Mouse (Mus musculus) liver, embryonic 14.5 days (tissue): ENCODE measurements at regions not wholly inside any gene's neighbourhood (a gene's known extent, or its start where the extent isn't known, plus 50 kb on each side); places are given as distances from the start of the nearest gene placed in this dataset.

Source experiments
- ATAC-seq: fragments of 200-750 bp; cut with Nextera tagmentation; 2 replicates; pipeline ENCODE4 v1.8.0; 2017; ENCODE audit warnings: moderate number of reproducible peaks, mild to moderate bottlenecking, moderate library complexity; ENCODE audit not compliant: insufficient read depth
- DNase-seq, 3 experiments: peaks; one replicate each; pipeline ENCODE4 v3.0.0-alpha.2; 2012 to 2013; ENCODE audit warnings: low read depth in 3 of 3, low spot score in 3 of 3
- H3K27ac ChIP-seq: fragments of 300-500 bp; sonication (generic); 2 replicates; pipeline ENCODE4 v1.5.1; 2014; ENCODE audit warnings: moderate library complexity, mild to moderate bottlenecking, control low read depth, inconsistent platforms
- H3K27me3 ChIP-seq: fragments of 300-500 bp; sonication (generic); 2 replicates; pipeline ENCODE4 v1.6.1; 2014; ENCODE audit warnings: mild to moderate bottlenecking, low read length, moderate library complexity; ENCODE audit not compliant: control insufficient read depth, insufficient read depth
- H3K36me3 ChIP-seq: fragments of 300-500 bp; sonication (generic); replicated peaks from 2 replicates; pipeline ENCODE4 v1.6.1; 2014; ENCODE audit warnings: low read depth; ENCODE audit not compliant: control insufficient read depth, insufficient read depth
- H3K4me1 ChIP-seq, 2 experiments: fragments of 200-500 bp in 1 of 2; fragments of 300-500 bp in 1 of 2; sonication (generic) in 1 of 2; replicated peaks; 2 replicates each; pipeline ENCODE4 v1.6.1; 2012 to 2014; ENCODE audit warnings: antibody characterized with exemption in 1 of 2, inconsistent platforms in 1 of 2, low read length in 1 of 2; ENCODE audit not compliant: control insufficient read depth in 2 of 2, insufficient read depth in 2 of 2
- H3K4me2 ChIP-seq: fragments of 300-500 bp; sonication (generic); 2 replicates; pipeline ENCODE4 v1.6.1; 2014; ENCODE audit warnings: low read depth, mild to moderate bottlenecking, control low read depth, moderate library complexity
- H3K4me3 ChIP-seq, 2 experiments: fragments of 200-500 bp in 1 of 2; fragments of 300-500 bp in 1 of 2; sonication (generic) in 1 of 2; 2 replicates each; pipeline ENCODE4 v1.5.1; 2012 to 2014; ENCODE audit warnings: low read depth in 2 of 2, low read length in 2 of 2, mild to moderate bottlenecking in 2 of 2, control low read depth in 1 of 2, inconsistent platforms in 1 of 2, moderate library complexity in 1 of 2; ENCODE audit not compliant: insufficient read depth in 1 of 2
- H3K9ac ChIP-seq: fragments of 300-500 bp; sonication (generic); replicated peaks from 2 replicates; pipeline ENCODE4 v1.6.1; 2014; ENCODE audit warnings: mild to moderate bottlenecking, control low read depth, moderate library complexity
- H3K9me3 ChIP-seq: fragments of 300-500 bp; sonication (generic); 2 replicates; pipeline ENCODE4 v1.6.1; 2016; ENCODE audit warnings: low read length, mixed read lengths; ENCODE audit not compliant: control insufficient read depth
- CTCF ChIP-seq: IDR thresholded peaks from 2 replicates; pipeline ENCODE4 v1.5.1; 2016; ENCODE audit warnings: antibody characterized with exemption, low read depth, control low read depth
- EP300 ChIP-seq: IDR thresholded peaks from 2 replicates; pipeline ENCODE4 v1.6.1; 2016; ENCODE audit warnings: antibody characterized with exemption, low read depth
- WGBS: fragments of 180-500 bp; shearing (Covaris S2); extraction: QIAGEN DNeasy Blood & Tissue Kit; methylation state at CpG from one replicate; pipeline ENCODE4 v1.1.7; 2014; ENCODE audit not compliant: insufficient replicate concordance; 5-methylcytosine and 5-hydroxymethylcytosine counted together

- Histone ChIP-seq H3K4me2 (no peak overlapping the region), H3K4me3 (no peak overlapping the region), H3K36me3 (no peaks in the 10 kb centered on the region), H3K27me3 (peaks cover 19% of the 10 kb centered on the region), H3K27ac (no peak overlapping the region), H3K9ac (no peak overlapping the region), H3K4me1 (0 out of 4 replicates have a peak, but pooled peaks cover 0 to 4% of the 10 kb centered on the region in 2 experiments), H3K9me3 (no peaks in the 10 kb centered on the region)
- TF ChIP-seq CTCF (no peak), EP300 (no peak)
- no peak for ATAC-seq
- WGBS, result 9% methylated on average over 31 of the region's 31 CpGs
- no peak for DNase-seq
Measured at GRCm38 (mm10) chr5:111580870-111581771, 152.6 kb upstream of the Gm26897 start.

- DNase-seq (no peak), ATAC-seq (no peak)
- H3K4me3 ChIP-seq, result no peak overlapping the region
- TF ChIP-seq EP300 (no peak), CTCF (no peak)
- H3K4me2 ChIP-seq, result no peak overlapping the region
- H3K36me3 ChIP-seq, result no peaks in the 10 kb centered on the region
- no peak overlapping the region for H3K27ac ChIP-seq
- H3K27me3 ChIP-seq, result peaks cover 19% of the 10 kb centered on the region
- H3K9ac ChIP-seq, result no peak overlapping the region
- H3K9me3 ChIP-seq, result no peaks in the 10 kb centered on the region
- WGBS, result 37% methylated on average over 9 of the region's 9 CpGs
- H3K4me1 ChIP-seq, result 0 out of 4 replicates have a peak, but pooled peaks cover 0 to 1% of the 10 kb centered on the region in 2 experiments
Measured at GRCm38 (mm10) chr5:111582004-111582403, 151.7 kb upstream of the Gm26897 start.

GRCm38 (mm10) chr5:111590619-111591081 is 143.1 kb upstream of the Gm26897 start:
- ATAC-seq, result no peak

DNA sequence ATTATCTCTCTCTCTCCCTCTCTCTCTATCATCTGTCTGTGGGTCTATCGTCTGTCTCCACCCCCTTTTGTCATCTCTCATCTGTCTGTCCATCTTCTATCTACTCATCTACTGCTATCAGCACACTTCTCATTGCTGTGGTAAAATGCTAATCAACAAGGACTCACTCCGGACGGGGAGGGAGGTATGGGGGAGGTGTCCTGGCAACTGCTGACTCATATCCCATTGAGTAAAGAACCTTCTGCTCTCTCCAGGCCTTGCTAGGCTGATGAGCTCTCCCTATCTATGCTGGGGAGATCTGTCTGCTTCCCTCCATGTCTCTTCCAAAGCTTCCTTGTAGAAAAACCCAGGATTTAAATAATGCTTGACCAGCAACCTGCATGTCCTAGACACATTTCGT is 140.9 kb upstream of the Gm26897 start:
- 32% methylated on average over 4 of the region's 4 CpGs for WGBS
- TF ChIP-seq EP300, result no peak
- TF ChIP-seq CTCF, result no peak
- Histone ChIP-seq H3K27me3 (no peaks in the 10 kb centered on the region), H3K4me3 (no peak overlapping the region), H3K27ac (no peak overlapping the region), H3K4me2 (no peak overlapping the region), H3K4me1 (no peaks in the 10 kb centered on the region; a peak in 1 of 4 replicates), H3K36me3 (no peaks in the 10 kb centered on the region), H3K9ac (no peak overlapping the region), H3K9me3 (no peaks in the 10 kb centered on the region)
- ATAC-seq (no peak), DNase-seq (no peak)

More at GRCm38 (mm10) chr5:111590619-111591081, 143.1 kb upstream of the Gm26897 start:
- Histone ChIP-seq H3K27me3 (no peaks in the 10 kb centered on the region), H3K9me3 (no peaks in the 10 kb centered on the region), H3K4me3 (no peak overlapping the region), H3K4me1 (no peaks in the 10 kb centered on the region; a peak in 1 of 4 replicates), H3K36me3 (no peaks in the 10 kb centered on the region), H3K9ac (no peak overlapping the region), H3K27ac (no peak overlapping the region), H3K4me2 (no peak overlapping the region)
- TF ChIP-seq EP300 (no peak), CTCF (no peak)
- no peak for DNase-seq
- 9% methylated on average over 4 of the region's 4 CpGs for WGBS

- Histone ChIP-seq H3K27ac (no peak overlapping the region), H3K9ac (no peak overlapping the region)
- no peak for DNase-seq
Measured at GRCm38 (mm10) chr5:111594111-111594510, 139.6 kb upstream of the Gm26897 start.

More at GRCm38 (mm10) chr5:111594111-111594510, 139.6 kb upstream of the Gm26897 start:
- 60% methylated on average over 5 of the region's 5 CpGs for WGBS
- H3K4me1 ChIP-seq, result no peaks in the 10 kb centered on the region; a peak in 1 of 4 replicates
- H3K4me2 ChIP-seq, result no peak overlapping the region
- no peak for ATAC-seq
- TF ChIP-seq EP300 (no peak), CTCF (no peak)
- no peaks in the 10 kb centered on the region for H3K9me3 ChIP-seq
- no peak overlapping the region for H3K4me3 ChIP-seq
- no peaks in the 10 kb centered on the region for H3K27me3 ChIP-seq
- no peaks in the 10 kb centered on the region for H3K36me3 ChIP-seq
